Mouse (Mus musculus) lung, postnatal 0 days (tissue): ENCODE data around the gene Padi3. TPM values are rescaled to one million over a fixed set of nuclear protein-coding genes. Genes with fewer than 3 reads are reported as not detected.
A peak's percentile ranks its signal among the peaks of the same experiment; 100 is the strongest.

Experiments used
- ATAC-seq: fragments of 200-750 bp; cut with Nextera tagmentation; 2 replicates; pipeline ENCODE4 v1.8.0; 2017; ENCODE audit warnings: moderate library complexity
- DNase-seq: peaks from one replicate; pipeline ENCODE4 v3.0.0-alpha.2; 2016; ENCODE audit warnings: low spot score
- H3K27ac ChIP-seq: fragments of 300-500 bp; sonication (generic); 2 replicates; pipeline ENCODE4 v1.5.1; 2014; ENCODE audit warnings: antibody characterized with exemption, mild to moderate bottlenecking, low read length, mixed read lengths
- H3K27me3 ChIP-seq: fragments of 300-500 bp; sonication (generic); replicated peaks from 2 replicates; pipeline ENCODE4 v1.6.1; 2014; ENCODE audit warnings: low read length, mixed read lengths; ENCODE audit not compliant: insufficient read depth
- H3K36me3 ChIP-seq: fragments of 300-500 bp; sonication (generic); 2 replicates; pipeline ENCODE4 v1.6.1; 2014; ENCODE audit warnings: low read length, mixed read lengths; ENCODE audit not compliant: insufficient read depth
- H3K4me1 ChIP-seq: fragments of 300-500 bp; sonication (generic); 2 replicates; pipeline ENCODE4 v1.6.1; 2014; ENCODE audit warnings: antibody characterized with exemption, low read depth, low read length, mixed read lengths; ENCODE audit not compliant: insufficient read depth
- H3K4me2 ChIP-seq: fragments of 300-500 bp; sonication (generic); replicated peaks from 2 replicates; pipeline ENCODE4 v1.6.1; 2014; ENCODE audit warnings: low read depth, mild to moderate bottlenecking, low read length, moderate library complexity, mixed read lengths
- H3K4me3 ChIP-seq: fragments of 300-500 bp; sonication (generic); 2 replicates; pipeline ENCODE4 v1.5.1; 2014; ENCODE audit warnings: low read depth, low read length
- H3K9ac ChIP-seq: fragments of 300-500 bp; sonication (generic); replicated peaks from 2 replicates; pipeline ENCODE4 v1.6.1; 2014; ENCODE audit warnings: low read depth, mild to moderate bottlenecking
- H3K9me3 ChIP-seq: fragments of 300-500 bp; sonication (generic); 2 replicates; pipeline ENCODE4 v1.6.1; 2016; ENCODE audit warnings: low read length, mixed read lengths
- CTCF ChIP-seq: IDR thresholded peaks from 2 replicates; pipeline ENCODE4 v1.5.1; 2016; ENCODE audit warnings: antibody characterized with exemption, mild to moderate bottlenecking
- EP300 ChIP-seq: IDR thresholded peaks from 2 replicates; pipeline ENCODE4 v1.6.1; 2016; ENCODE audit warnings: antibody characterized with exemption, mild to moderate bottlenecking, control low read depth
- WGBS: fragments of 180-500 bp; shearing (Covaris S2); extraction: QIAGEN DNeasy Blood & Tissue Kit; methylation state at CpG from one replicate; pipeline ENCODE4 v1.1.7; 2014; 5-methylcytosine and 5-hydroxymethylcytosine counted together
- polyA plus RNA-seq: library from polyadenylated mRNA; unstranded; fragments of >200 nt; fragmentation: Nextera tagmentation; extraction: Ambion mirVana; gene quantifications from 2 replicates; pipeline ENCODE4 v1.2.1, GENCODE M21; 2015

Gene Padi3
- polyA plus RNA-seq, 1 experiment from 2014 or later, result 0.35 TPM

- DNase-seq (peak; percentile 70), ATAC-seq (peak; percentile 86)
- peak overlapping the region; percentile 76 for H3K4me2 ChIP-seq
- H3K9ac ChIP-seq, result peak overlapping the region; percentile 26; the same call in 1 of the 2 replicates
- H3K27ac ChIP-seq, result peak overlapping the region; percentile 71; the same call in 1 of the 2 replicates
- TF ChIP-seq CTCF (peak; percentile 63), EP300 (no peak)
- WGBS, result 25% methylated on average over 36 of the region's 36 CpGs
- H3K27me3 ChIP-seq, result no peaks in the 10 kb centered on the region
- H3K4me3 ChIP-seq, result peak overlapping the region; percentile 43
- no peaks in the 10 kb centered on the region for H3K9me3 ChIP-seq
- no peaks in the 10 kb centered on the region for H3K4me1 ChIP-seq
- no peaks in the 10 kb centered on the region for H3K36me3 ChIP-seq
These were observed 4.1 kb upstream of the Padi3 start for GRCm38 (mm10) chr4:140814241-140815225.

- DNase-seq, result no peak
- no peaks in the 10 kb centered on the region for H3K4me1 ChIP-seq
- 31% methylated on average over 13 of the region's 13 CpGs for WGBS
These were observed 3.1 kb upstream of the Padi3 start for GRCm38 (mm10) chr4:140813358-140814185.

GRCm38 (mm10) chr4:140812609-140813008 lies 2.2 kb upstream of the Padi3 start:
- Histone ChIP-seq H3K9me3 (no peaks in the 10 kb centered on the region), H3K4me3 (no peak overlapping the region), H3K27me3 (no peaks in the 10 kb centered on the region), H3K9ac (no peak overlapping the region), H3K4me1 (no peaks in the 10 kb centered on the region), H3K36me3 (no peaks in the 10 kb centered on the region), H3K4me2 (no peak overlapping the region), H3K27ac (no peak overlapping the region)
- DNase-seq, result no peak
- TF ChIP-seq CTCF, result no peak
- no peak for TF ChIP-seq EP300
- WGBS, result 34% methylated on average over 7 of the region's 14 CpGs
- ATAC-seq, result no peak

More at GRCm38 (mm10) chr4:140813358-140814185, 3.1 kb upstream of the Padi3 start:
- no peaks in the 10 kb centered on the region for H3K27me3 ChIP-seq
- H3K9ac ChIP-seq, result no peak overlapping the region
- ATAC-seq, result no peak
- H3K4me2 ChIP-seq, result peak overlapping the region; percentile 76
- no peak overlapping the region for H3K27ac ChIP-seq
- TF ChIP-seq EP300 (no peak), CTCF (no peak)
- no peaks in the 10 kb centered on the region for H3K36me3 ChIP-seq
- H3K4me3 ChIP-seq, result peak overlapping the region; percentile 43
- H3K9me3 ChIP-seq, result no peaks in the 10 kb centered on the region

- ATAC-seq (no peak), DNase-seq (no peak)
- H3K4me1 ChIP-seq, result no peaks in the 10 kb centered on the region
- no peak overlapping the region for H3K27ac ChIP-seq
- H3K36me3 ChIP-seq, result no peaks in the 10 kb centered on the region
- WGBS, result 38% methylated on average over 8 of the region's 8 CpGs
- H3K9me3 ChIP-seq, result no peaks in the 10 kb centered on the region
- no peak overlapping the region for H3K4me2 ChIP-seq
- H3K9ac ChIP-seq, result no peak overlapping the region
- H3K27me3 ChIP-seq, result no peaks in the 10 kb centered on the region
- H3K4me3 ChIP-seq, result no peak overlapping the region
- TF ChIP-seq EP300 (no peak), CTCF (no peak)
These were observed 1.7 kb upstream of the Padi3 start for GRCm38 (mm10) chr4:140812191-140812590.

GRCm38 (mm10) chr4:140809118-140809517 lies 1.3 kb downstream of the Padi3 start:
- H3K9me3 ChIP-seq, result no peaks in the 10 kb centered on the region
- DNase-seq (no peak), ATAC-seq (peak; percentile 26; the same call in 1 of the 2 replicates)
- no peaks in the 10 kb centered on the region for H3K4me1 ChIP-seq
- H3K27ac ChIP-seq, result no peak overlapping the region
- TF ChIP-seq CTCF (no peak), EP300 (no peak)
- 52% methylated on average over 8 of the region's 8 CpGs for WGBS
- H3K27me3 ChIP-seq, result no peaks in the 10 kb centered on the region
- no peak overlapping the region for H3K4me2 ChIP-seq
- H3K9ac ChIP-seq, result no peak overlapping the region
- H3K36me3 ChIP-seq, result no peaks in the 10 kb centered on the region
- H3K4me3 ChIP-seq, result no peak overlapping the region

- no peak overlapping the region for H3K4me3 ChIP-seq
- H3K4me2 ChIP-seq, result no peak overlapping the region
- no peak overlapping the region for H3K27ac ChIP-seq
- no peak for DNase-seq
- no peak overlapping the region for H3K9ac ChIP-seq
- H3K4me1 ChIP-seq, result no peaks in the 10 kb centered on the region
- no peak for ATAC-seq
- H3K9me3 ChIP-seq, result no peaks in the 10 kb centered on the region
- TF ChIP-seq EP300 (no peak), CTCF (no peak)
- no peaks in the 10 kb centered on the region for H3K36me3 ChIP-seq
- H3K27me3 ChIP-seq, result no peaks in the 10 kb centered on the region
- 71% methylated on average over 9 of the region's 9 CpGs for WGBS
These were observed 5.8 kb downstream of the Padi3 start for GRCm38 (mm10) chr4:140804601-140805000.
